Mouse (Mus musculus): ENCODE measurements around the gene Cltb. TPM values are rescaled to one million over a fixed set of nuclear protein-coding genes. Genes with fewer than 3 reads are reported as not detected.

Gene Cltb
- polyA plus RNA-seq (2014; fragmentation: Nextera tagmentation; extraction: Ambion mirVana) = 12.3 and 13.0 TPM in 2 replicates

- no peak for ATAC-seq (ENCODE audit: insufficient number of reproducible peaks, low FRiP score, low TSS enrichment, low read depth)
- peak within 1 kb of the TSS; percentile 48 for H3K4me3 ChIP-seq (ENCODE audit: low read depth, low read length)
- no peaks in the 10 kb centered on the region for H3K36me3 ChIP-seq (ENCODE audit: control insufficient read depth, insufficient read depth, low read length)
- DNase-seq (ENCODE audit: low spot score) = peak; percentile 88
- no peaks in the 10 kb centered on the region for H3K9me3 ChIP-seq (ENCODE audit: control insufficient read depth, low read length)
- H3K27me3 ChIP-seq (ENCODE audit: control insufficient read depth, insufficient read depth, low read length) = peaks cover 6% of the 10 kb centered on the region; the same call in 1 of the 2 replicates
- peak within 1 kb of the TSS; percentile 96 for H3K4me2 ChIP-seq (ENCODE audit: low read depth, severe bottlenecking)
- 1% methylated on average over 60 of the region's 66 CpGs for WGBS
- H3K4me1 ChIP-seq (ENCODE audit: control insufficient read depth, insufficient read depth, low read length) = peaks cover 7% of the 10 kb centered on the region
- no peak within 1 kb of the TSS for H3K27ac ChIP-seq (replicated peaks; ENCODE audit: low read depth, low read length)
- peak within 1 kb of the TSS; percentile 60 for H3K9ac ChIP-seq (ENCODE audit: low read length)
These were observed at the start of gene Cltb for GRCm38 (mm10) chr13:54610972-54611754. Gene Cltb (minus strand): TSS chr13:54611344.

- no peak overlapping the region for H3K4me2 ChIP-seq (ENCODE audit: low read depth, severe bottlenecking)
- ATAC-seq (ENCODE audit: insufficient number of reproducible peaks, low FRiP score, low TSS enrichment, low read depth) (no peak), DNase-seq (ENCODE audit: low spot score) (no peak)
- no peaks in the 10 kb centered on the region for H3K9me3 ChIP-seq (ENCODE audit: control insufficient read depth, low read length)
- no peaks in the 10 kb centered on the region for H3K27me3 ChIP-seq (ENCODE audit: control insufficient read depth, insufficient read depth, low read length)
- no peak overlapping the region for H3K4me3 ChIP-seq (ENCODE audit: low read depth, low read length)
- H3K27ac ChIP-seq (replicated peaks; ENCODE audit: low read depth, low read length) = no peak overlapping the region
- 75% methylated on average over 5 of the region's 5 CpGs for WGBS
- peaks cover 23% of the 10 kb centered on the region for H3K36me3 ChIP-seq (ENCODE audit: control insufficient read depth, insufficient read depth, low read length)
- no peaks in the 10 kb centered on the region for H3K4me1 ChIP-seq (ENCODE audit: control insufficient read depth, insufficient read depth, low read length)
- no peak overlapping the region for H3K9ac ChIP-seq (ENCODE audit: low read length)
These were observed 49.7 kb upstream of the Cltb start for GRCm38 (mm10) chr13:54660877-54661276.

- no peak overlapping the region for H3K9ac ChIP-seq (ENCODE audit: low read length)
- DNase-seq (ENCODE audit: low spot score) (no peak), ATAC-seq (ENCODE audit: insufficient number of reproducible peaks, low FRiP score, low TSS enrichment, low read depth) (no peak)
- no peak overlapping the region for H3K27ac ChIP-seq (replicated peaks; ENCODE audit: low read depth, low read length)
- no peaks in the 10 kb centered on the region for H3K4me1 ChIP-seq (ENCODE audit: control insufficient read depth, insufficient read depth, low read length)
- WGBS = 96% methylated on average over 3 of the region's 3 CpGs
- H3K36me3 ChIP-seq (ENCODE audit: control insufficient read depth, insufficient read depth, low read length) = peaks cover 44% of the 10 kb centered on the region
- H3K4me3 ChIP-seq (ENCODE audit: low read depth, low read length) = no peak overlapping the region
- H3K27me3 ChIP-seq (ENCODE audit: control insufficient read depth, insufficient read depth, low read length) = no peaks in the 10 kb centered on the region
- no peak overlapping the region for H3K4me2 ChIP-seq (ENCODE audit: low read depth, severe bottlenecking)
- H3K9me3 ChIP-seq (ENCODE audit: control insufficient read depth, low read length) = no peaks in the 10 kb centered on the region
These were observed 39.3 kb upstream of the Cltb start for GRCm38 (mm10) chr13:54650461-54650860.

GRCm38 (mm10) chr13:54635011-54635410, 23.9 kb upstream of the Cltb start:
- DNase-seq (ENCODE audit: low spot score) = no peak
- Histone ChIP-seq H3K27me3 (ENCODE audit: control insufficient read depth, insufficient read depth, low read length) (no peaks in the 10 kb centered on the region), H3K36me3 (ENCODE audit: control insufficient read depth, insufficient read depth, low read length) (peaks cover 5% of the 10 kb centered on the region; the same call in 1 of the 2 replicates), H3K9me3 (ENCODE audit: control insufficient read depth, low read length) (no peaks in the 10 kb centered on the region), H3K4me2 (ENCODE audit: low read depth, severe bottlenecking) (no peak overlapping the region), H3K9ac (ENCODE audit: low read length) (no peak overlapping the region), H3K4me1 (ENCODE audit: control insufficient read depth, insufficient read depth, low read length) (no peaks in the 10 kb centered on the region), H3K27ac (replicated peaks; ENCODE audit: low read depth, low read length) (no peak overlapping the region), H3K4me3 (ENCODE audit: low read depth, low read length) (no peak overlapping the region)
- no peak for ATAC-seq (ENCODE audit: insufficient number of reproducible peaks, low FRiP score, low TSS enrichment, low read depth)
- WGBS = 95% methylated on average over 3 of the region's 3 CpGs

GRCm38 (mm10) chr13:54632731-54633277, 21.7 kb upstream of the Cltb start:
- Histone ChIP-seq H3K4me1 (ENCODE audit: control insufficient read depth, insufficient read depth, low read length) (no peaks in the 10 kb centered on the region), H3K9me3 (ENCODE audit: control insufficient read depth, low read length) (no peaks in the 10 kb centered on the region), H3K27me3 (ENCODE audit: control insufficient read depth, insufficient read depth, low read length) (no peaks in the 10 kb centered on the region), H3K4me3 (ENCODE audit: low read depth, low read length) (no peak overlapping the region), H3K27ac (replicated peaks; ENCODE audit: low read depth, low read length) (no peak overlapping the region), H3K36me3 (ENCODE audit: control insufficient read depth, insufficient read depth, low read length) (no peaks in the 10 kb centered on the region; the same call in 1 of the 2 replicates), H3K4me2 (ENCODE audit: low read depth, severe bottlenecking) (no peak overlapping the region), H3K9ac (ENCODE audit: low read length) (no peak overlapping the region)
- WGBS = 87% methylated on average over 3 of the region's 3 CpGs
- no peak for DNase-seq (ENCODE audit: low spot score)
- no peak for ATAC-seq (ENCODE audit: insufficient number of reproducible peaks, low FRiP score, low TSS enrichment, low read depth)

GRCm38 (mm10) chr13:54629128-54629527, 18.0 kb upstream of the Cltb start:
- WGBS = 86% methylated on average over 4 of the region's 4 CpGs
- Histone ChIP-seq H3K4me1 (ENCODE audit: control insufficient read depth, insufficient read depth, low read length) (no peaks in the 10 kb centered on the region), H3K4me3 (ENCODE audit: low read depth, low read length) (no peak overlapping the region), H3K9ac (ENCODE audit: low read length) (no peak overlapping the region), H3K9me3 (ENCODE audit: control insufficient read depth, low read length) (no peaks in the 10 kb centered on the region), H3K27me3 (ENCODE audit: control insufficient read depth, insufficient read depth, low read length) (no peaks in the 10 kb centered on the region), H3K27ac (replicated peaks; ENCODE audit: low read depth, low read length) (no peak overlapping the region), H3K36me3 (ENCODE audit: control insufficient read depth, insufficient read depth, low read length) (no peaks in the 10 kb centered on the region), H3K4me2 (ENCODE audit: low read depth, severe bottlenecking) (no peak overlapping the region)
- no peak for DNase-seq (ENCODE audit: low spot score)
- ATAC-seq (ENCODE audit: insufficient number of reproducible peaks, low FRiP score, low TSS enrichment, low read depth) = no peak

- no peaks in the 10 kb centered on the region for H3K27me3 ChIP-seq (ENCODE audit: control insufficient read depth, insufficient read depth, low read length)
- 2% methylated on average over 27 of the region's 27 CpGs for WGBS
- no peaks in the 10 kb centered on the region for H3K36me3 ChIP-seq (ENCODE audit: control insufficient read depth, insufficient read depth, low read length)
- H3K9me3 ChIP-seq (ENCODE audit: control insufficient read depth, low read length) = no peaks in the 10 kb centered on the region
- peak overlapping the region; percentile 93 for H3K9ac ChIP-seq (ENCODE audit: low read length)
- peak overlapping the region; percentile 96 for H3K4me3 ChIP-seq (ENCODE audit: low read depth, low read length)
- peak overlapping the region; percentile 54 for H3K4me2 ChIP-seq (ENCODE audit: low read depth, severe bottlenecking)
- ATAC-seq (ENCODE audit: insufficient number of reproducible peaks, low FRiP score, low TSS enrichment, low read depth) (peak; percentile 72), DNase-seq (ENCODE audit: low spot score) (no peak)
- no peaks in the 10 kb centered on the region for H3K4me1 ChIP-seq (ENCODE audit: control insufficient read depth, insufficient read depth, low read length)
- H3K27ac ChIP-seq (replicated peaks; ENCODE audit: low read depth, low read length) = peak overlapping the region; percentile 62; the same call in 1 of the 2 replicates
These were observed 10.9 kb upstream of the Cltb start for GRCm38 (mm10) chr13:54621960-54622521.

DNA sequence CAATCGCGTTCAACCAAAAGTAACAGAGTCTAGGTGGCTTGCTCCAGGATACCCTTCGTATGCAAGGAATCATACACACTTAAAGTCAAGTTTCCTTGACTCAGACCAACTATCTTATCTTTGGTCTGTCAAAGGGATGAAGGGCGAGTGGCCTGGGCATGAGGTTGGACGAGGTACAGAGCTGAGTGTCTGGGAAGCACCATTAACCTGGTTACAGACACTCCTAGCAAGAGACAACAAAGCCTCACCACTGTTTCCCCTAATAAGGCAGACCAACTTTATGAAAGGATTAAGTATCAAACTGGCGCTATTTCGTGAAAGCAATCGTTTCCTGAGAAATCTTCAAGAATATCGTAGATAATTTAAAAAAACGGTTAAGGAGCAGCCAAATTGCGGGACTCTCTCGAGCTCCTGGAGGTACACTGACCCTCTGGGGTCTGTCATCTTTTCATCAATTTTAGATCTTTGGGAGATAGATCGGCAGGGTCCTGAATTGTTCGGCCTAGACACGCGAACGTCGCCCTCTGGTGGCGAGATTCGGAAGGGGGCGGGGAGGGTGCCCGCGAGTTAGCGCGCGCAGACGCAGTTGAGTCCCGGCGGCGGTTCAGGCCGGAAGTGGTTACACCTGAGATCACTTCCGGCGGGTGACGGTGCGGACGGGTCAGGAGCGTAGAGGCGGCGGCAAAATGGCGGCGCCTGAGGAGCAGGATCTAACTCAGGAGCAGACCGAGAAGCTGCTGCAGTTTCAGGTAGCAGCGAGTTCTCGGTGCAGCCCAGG, 10.2 kb upstream of the Cltb start, which contains the start of gene Faf2:
Gene Faf2, plus strand, starts transcription at position 630 of the 778 bp plus-strand sequence.
- peak; percentile 95 for ATAC-seq (ENCODE audit: insufficient number of reproducible peaks, low FRiP score, low TSS enrichment, low read depth)
- peak within 1 kb of the TSS; percentile 62; the same call in 1 of the 2 replicates for H3K27ac ChIP-seq (replicated peaks; ENCODE audit: low read depth, low read length)
- no peaks in the 10 kb centered on the region for H3K36me3 ChIP-seq (ENCODE audit: control insufficient read depth, insufficient read depth, low read length)
- peak within 1 kb of the TSS; percentile 96 for H3K4me3 ChIP-seq (ENCODE audit: low read depth, low read length)
- H3K9ac ChIP-seq (ENCODE audit: low read length) = peak within 1 kb of the TSS; percentile 93
- DNase-seq (ENCODE audit: low spot score) = peak; percentile 100
- WGBS = 10% methylated on average over 44 of the region's 44 CpGs
- no peaks in the 10 kb centered on the region for H3K4me1 ChIP-seq (ENCODE audit: control insufficient read depth, insufficient read depth, low read length)
- H3K9me3 ChIP-seq (ENCODE audit: control insufficient read depth, low read length) = no peaks in the 10 kb centered on the region
- no peaks in the 10 kb centered on the region for H3K27me3 ChIP-seq (ENCODE audit: control insufficient read depth, insufficient read depth, low read length)
- H3K4me2 ChIP-seq (ENCODE audit: low read depth, severe bottlenecking) = peak within 1 kb of the TSS; percentile 54
